Mouse (Mus musculus) activated CD4-positive, CD25-positive, alpha-beta regulatory T cell, adult 4 months (primary cell): ENCODE data around the gene Pcdh18. TPM values are rescaled to one million over a fixed set of nuclear protein-coding genes. Genes with fewer than 3 reads are reported as not detected.

ENCODE experiments used
- ATAC-seq: one replicate; pipeline ENCODE4 v1.8.0; 2017
- polyA plus RNA-seq, 2 experiments: library from polyadenylated mRNA; unstranded; fragments of 100-300 nt; shearing (Covaris generic); gene quantifications; one replicate each; pipeline ENCODE4 v1.2.1; 2017

Gene Pcdh18
- not detected for polyA plus RNA-seq

- no peak for ATAC-seq
Observed at GRCm38 (mm10) chr3:49756870-49757625, at the start of gene Pcdh18. TSS of gene Pcdh18 (minus strand) at chr3:49757325.

GRCm38 (mm10) chr3:49806823-49807222, 49.7 kb upstream of the Pcdh18 start:
- no peak for ATAC-seq

DNA sequence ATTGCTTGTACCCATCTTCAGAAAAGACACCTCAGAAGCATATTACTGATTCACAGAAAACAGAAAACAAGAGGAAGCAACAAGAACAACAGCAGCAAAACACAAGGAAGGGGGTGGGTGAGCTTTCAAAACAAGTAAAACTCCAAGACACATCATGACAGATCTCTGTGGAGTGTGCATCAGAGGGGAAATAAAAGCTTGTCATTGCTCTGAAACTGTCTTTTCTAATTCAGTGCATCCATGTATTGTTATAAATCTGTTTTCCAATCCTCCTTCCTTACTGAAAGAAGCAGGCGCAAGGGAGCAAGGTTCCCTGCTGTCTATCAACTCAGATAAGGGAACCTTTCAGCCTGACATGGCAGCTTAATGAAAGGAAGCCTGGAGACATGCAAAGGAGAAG, 48.4 kb upstream of the Pcdh18 start:
- ATAC-seq: no peak

GRCm38 (mm10) chr3:49788296-49788695, 31.2 kb upstream of the Pcdh18 start:
- no peak for ATAC-seq

GRCm38 (mm10) chr3:49787719-49788118, 30.6 kb upstream of the Pcdh18 start:
- no peak for ATAC-seq

- no peak for ATAC-seq
Observed at GRCm38 (mm10) chr3:49768992-49769738, 12.0 kb upstream of the Pcdh18 start.

DNA sequence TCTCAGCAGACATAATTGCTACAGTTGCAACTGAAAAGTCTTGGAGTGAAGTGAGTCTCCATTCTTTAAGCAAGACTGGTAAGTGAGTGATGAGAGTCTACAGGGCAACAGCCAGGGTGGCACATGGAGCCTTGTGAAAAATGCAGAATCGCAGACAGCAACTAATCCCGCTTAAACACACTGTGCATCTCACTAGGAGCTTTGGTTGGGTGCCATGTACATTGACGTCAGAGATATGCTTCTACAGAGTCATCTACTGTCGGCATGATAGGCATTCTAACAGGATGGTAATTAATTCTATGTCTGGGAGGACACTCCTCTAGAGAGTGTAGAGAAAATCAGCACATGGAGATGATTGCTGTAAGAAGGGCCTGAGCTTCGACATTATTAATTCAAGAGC, 5.6 kb upstream of the Pcdh18 start:
- ATAC-seq: no peak

DNA sequence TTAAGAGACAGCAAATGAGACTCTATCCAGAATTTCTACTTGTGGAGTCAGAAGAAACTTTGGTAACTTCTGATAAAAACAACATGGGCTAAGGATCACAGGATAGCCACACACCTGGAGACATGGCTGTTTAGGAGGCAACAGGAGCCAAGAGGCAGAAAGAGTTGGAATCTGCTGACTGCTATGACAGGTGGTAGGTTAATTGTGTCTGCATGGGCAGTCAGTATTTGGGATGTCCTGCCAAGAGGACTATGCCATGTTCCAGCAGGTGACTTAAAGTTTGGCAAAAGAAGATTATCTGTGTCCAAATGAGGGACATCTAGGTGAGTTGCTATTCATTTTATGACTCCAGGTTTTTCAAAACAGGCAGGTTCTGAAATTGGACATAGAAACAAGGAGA, 4.8 kb upstream of the Pcdh18 start:
- no peak for ATAC-seq

DNA sequence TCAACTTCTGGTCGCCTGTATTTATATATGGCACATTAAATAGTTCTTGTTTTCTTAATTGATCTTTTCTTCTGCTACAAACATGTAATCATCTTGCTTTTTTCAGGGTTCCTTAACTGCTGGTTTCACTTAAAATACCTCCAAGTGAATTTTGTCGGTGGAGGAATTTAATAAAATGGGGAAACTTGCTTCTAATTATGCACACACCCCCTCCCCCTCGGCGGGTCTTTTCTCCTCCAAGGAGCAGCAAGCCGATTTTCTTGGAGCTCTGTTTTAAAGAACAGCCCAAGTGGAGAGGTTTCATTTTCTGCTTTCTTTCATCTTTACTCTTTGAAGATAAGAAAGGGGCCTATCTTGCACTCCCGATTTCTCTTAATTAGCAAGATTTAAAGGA, 498 bp upstream of the Pcdh18 start:
- no peak for ATAC-seq

GRCm38 (mm10) chr3:49755986-49756845, 909 bp downstream of the Pcdh18 start:
- ATAC-seq: no peak

GRCm38 (mm10) chr3:49752766-49753165, 4.4 kb downstream of the Pcdh18 start:
- ATAC-seq: no peak

GRCm38 (mm10) chr3:49749491-49750284, 7.4 kb downstream of the Pcdh18 start:
- no peak for ATAC-seq

DNA sequence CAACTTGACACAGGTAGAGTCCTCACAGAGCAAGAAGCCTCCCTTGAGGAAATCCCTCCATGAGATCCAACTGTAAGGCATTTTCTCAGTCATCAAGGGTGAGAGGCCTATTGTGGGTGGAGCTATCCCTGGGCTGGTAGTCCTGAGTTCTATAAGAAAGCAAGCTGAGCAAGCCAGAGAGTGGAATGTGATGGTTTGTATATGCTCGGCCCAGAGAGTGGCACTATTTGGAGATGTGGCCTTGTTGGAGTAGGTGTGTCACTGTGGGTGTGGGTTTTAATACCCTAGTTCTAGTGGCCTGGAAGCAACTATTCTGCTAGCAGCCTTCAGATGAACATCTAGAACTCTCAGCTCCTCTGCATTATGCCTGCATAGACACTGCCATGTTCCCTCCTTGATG, 9.1 kb downstream of the Pcdh18 start:
- ATAC-seq: no peak

- ATAC-seq: no peak
Observed at GRCm38 (mm10) chr3:49739061-49739460, 18.1 kb downstream of the Pcdh18 start.

- no peak for ATAC-seq
Observed at GRCm38 (mm10) chr3:49738531-49738930, 18.6 kb downstream of the Pcdh18 start.

GRCm38 (mm10) chr3:49706503-49706902, 50.6 kb downstream of the Pcdh18 start:
- ATAC-seq: no peak

GRCm38 (mm10) chr3:49699951-49700350, 57.2 kb downstream of the Pcdh18 start:
- no peak for ATAC-seq
